Mouse (Mus musculus) heart, postnatal 14 days (tissue): ENCODE measurements around the gene Rasl10a. TPM values are rescaled to one million over a fixed set of nuclear protein-coding genes. Genes with fewer than 3 reads are reported as not detected.

ENCODE experiments used
- DNase-seq, 2 experiments: peaks; one replicate each; pipeline ENCODE4 v3.0.0; 2021 to 2022
- intact Hi-C: fragments of 180-260 bp; cut with DNase I; formaldehyde crosslinking; loops from one replicate; pipeline ENCODE4 v1.15.1; 2025
- total RNA-seq, 2 experiments: library from RNA; stranded (reverse); gene quantifications; 2 replicates each; pipeline ENCODE4 v1.2.3; 2021

The Rasl10a gene
- total RNA-seq, 2 experiments from 2014 or later: 3.7 to 4.4 TPM

GRCm38 (mm10) chr11:5051629-5052028 is 6.3 kb upstream of the Rasl10a start:
- intact Hi-C loops: no loop called here
- no peak for DNase-seq

GRCm38 (mm10) chr11:5052200-5052854 is 5.6 kb upstream of the Rasl10a start:
- intact Hi-C loops: no loop called here
- no peak for DNase-seq

- DNase-seq: no peak
- intact Hi-C loops: no loop called here
Measured at GRCm38 (mm10) chr11:5054151-5054550, 3.8 kb upstream of the Rasl10a start.

- intact Hi-C loops: no loop called here
Measured at GRCm38 (mm10) chr11:5054874-5055273, 3.1 kb upstream of the Rasl10a start.

GRCm38 (mm10) chr11:5055945-5056938 is 1.7 kb upstream of the Rasl10a start:
- no peak for DNase-seq

More at GRCm38 (mm10) chr11:5054874-5055273, 3.1 kb upstream of the Rasl10a start:
- no peak for DNase-seq

GRCm38 (mm10) chr11:5057064-5057463 is 864 bp upstream of the Rasl10a start:
- intact Hi-C loops: no loop called here
- DNase-seq: no peak

More at GRCm38 (mm10) chr11:5055945-5056938, 1.7 kb upstream of the Rasl10a start:
- intact Hi-C loops: no loop called here

GRCm38 (mm10) chr11:5057541-5057855 is 430 bp upstream of the Rasl10a start:
- no peak for DNase-seq
- intact Hi-C loops: no loop called here

- intact Hi-C loops: no loop called here
- DNase-seq: no peak
Measured at GRCm38 (mm10) chr11:5058783-5059182, 855 bp downstream of the Rasl10a start.

- DNase-seq: peak in 1 of 2 experiments; percentile 16
- intact Hi-C loops: no loop called here
Measured at GRCm38 (mm10) chr11:5059230-5059629, 1.3 kb downstream of the Rasl10a start.

GRCm38 (mm10) chr11:5059704-5060156 is 1.8 kb downstream of the Rasl10a start:
- intact Hi-C loops: no loop called here
- DNase-seq: peak; percentile 36 to 64

- no peak for DNase-seq
- intact Hi-C loops: no loop called here
Measured at GRCm38 (mm10) chr11:5060756-5061412, 3.0 kb downstream of the Rasl10a start.

GRCm38 (mm10) chr11:5061413-5062139 is 3.6 kb downstream of the Rasl10a start:
- intact Hi-C loops: no loop called here
- peak; percentile 95 to 96 for DNase-seq

GRCm38 (mm10) chr11:5062326-5062725 is 4.4 kb downstream of the Rasl10a start:
- peak in 1 of 2 experiments; percentile 15 for DNase-seq
- intact Hi-C loops: no loop called here

GRCm38 (mm10) chr11:5062860-5063505 is 5.1 kb downstream of the Rasl10a start:
- DNase-seq: no peak
- intact Hi-C loops: no loop called here

GRCm38 (mm10) chr11:5063561-5064281 is 5.8 kb downstream of the Rasl10a start:
- DNase-seq: peak; percentile 19 to 32
- intact Hi-C loops: loop anchor here (2.0 kb wide), 1 partner anchor 49 kb away; no protein-coding TSS in a partner anchor

- intact Hi-C loops: loop anchor here (2.0 kb wide), 1 partner anchor 50 kb away; no protein-coding TSS in a partner anchor
- DNase-seq: peak in 1 of 2 experiments; percentile 12
Measured at GRCm38 (mm10) chr11:5064282-5065055, 6.5 kb downstream of the Rasl10a start.

- peak; percentile 93 to 95 for DNase-seq
- intact Hi-C loops: loop anchor here (2.0 kb wide), 1 partner anchor 50 kb away; no protein-coding TSS in a partner anchor
Measured at GRCm38 (mm10) chr11:5065056-5065821, 7.3 kb downstream of the Rasl10a start, which contains the start of gene Gas2l1. Gas2l1 (minus strand) TSS chr11:5065327.
